Mouse (Mus musculus): ENCODE results near the gene Creb3l2.

Creb3l2 gene

GRCm38 (mm10) chr6:37441251-37442011 is 515 bp downstream of the Creb3l2 start:
- DNase-seq = no peak

- no peak for DNase-seq
Measured at GRCm38 (mm10) chr6:37440491-37441250, 1.3 kb downstream of the Creb3l2 start.

GRCm38 (mm10) chr6:37439676-37440490 is 2.1 kb downstream of the Creb3l2 start:
- DNase-seq = no peak

GRCm38 (mm10) chr6:37438510-37438909 is 3.4 kb downstream of the Creb3l2 start:
- DNase-seq = no peak

GRCm38 (mm10) chr6:37437086-37437485 is 4.9 kb downstream of the Creb3l2 start:
- DNase-seq = no peak

- DNase-seq = no peak
Measured at GRCm38 (mm10) chr6:37435391-37435790, 6.6 kb downstream of the Creb3l2 start.

- no peak for DNase-seq
Measured at GRCm38 (mm10) chr6:37429849-37430470, 12.0 kb downstream of the Creb3l2 start.

GRCm38 (mm10) chr6:37428947-37429346 is 13.0 kb downstream of the Creb3l2 start:
- DNase-seq = no peak

GRCm38 (mm10) chr6:37428044-37428443 is 13.9 kb downstream of the Creb3l2 start:
- no peak for DNase-seq

GRCm38 (mm10) chr6:37426615-37427014 is 15.3 kb downstream of the Creb3l2 start:
- DNase-seq = no peak

- no peak for DNase-seq
Measured at GRCm38 (mm10) chr6:37425833-37426232, 16.1 kb downstream of the Creb3l2 start.

- DNase-seq = no peak
Measured at GRCm38 (mm10) chr6:37425075-37425474, 16.9 kb downstream of the Creb3l2 start.

- no peak for DNase-seq
Measured at GRCm38 (mm10) chr6:37424374-37424773, 17.6 kb downstream of the Creb3l2 start.

- DNase-seq = no peak
Measured at GRCm38 (mm10) chr6:37423386-37423785, 18.6 kb downstream of the Creb3l2 start.

- no peak for DNase-seq
Measured at GRCm38 (mm10) chr6:37421124-37421523, 20.8 kb downstream of the Creb3l2 start.

GRCm38 (mm10) chr6:37419445-37419941 is 22.5 kb downstream of the Creb3l2 start:
- peak in 1 of 2 experiments; percentile 8 for DNase-seq

- DNase-seq = no peak
Measured at GRCm38 (mm10) chr6:37418931-37419330, 23.0 kb downstream of the Creb3l2 start.

GRCm38 (mm10) chr6:37416743-37417142 is 25.2 kb downstream of the Creb3l2 start:
- no peak for DNase-seq

GRCm38 (mm10) chr6:37415505-37415904 is 26.4 kb downstream of the Creb3l2 start:
- DNase-seq = no peak

GRCm38 (mm10) chr6:37415034-37415433 is 26.9 kb downstream of the Creb3l2 start:
- no peak for DNase-seq

- no peak for DNase-seq
Measured at GRCm38 (mm10) chr6:37414576-37414975, 27.4 kb downstream of the Creb3l2 start.

- no peak for DNase-seq
Measured at GRCm38 (mm10) chr6:37411696-37412095, 30.2 kb downstream of the Creb3l2 start.

GRCm38 (mm10) chr6:37409829-37410228 is 32.1 kb downstream of the Creb3l2 start:
- no peak for DNase-seq

Measured in thymus, adult 18-20 months (tissue).